Mouse (Mus musculus) midbrain, postnatal 0 days (tissue): ENCODE data around the gene B4galnt3. TPM values are rescaled to one million over a fixed set of nuclear protein-coding genes. Genes with fewer than 3 reads are reported as not detected.

Experiments
- ATAC-seq: fragments of 200-750 bp; cut with Nextera tagmentation; 2 replicates; pipeline ENCODE4 v1.8.0; 2017; ENCODE audit warnings: moderate number of reproducible peaks, mild to moderate bottlenecking, moderate TSS enrichment, moderate library complexity; ENCODE audit not compliant: low FRiP score
- DNase-seq: peaks from one replicate; pipeline ENCODE4 v3.0.0-alpha.2; 2015; ENCODE audit warnings: low spot score
- H3K27ac ChIP-seq: fragments of 300-500 bp; sonication (generic); 2 replicates; pipeline ENCODE4 v1.5.1; 2014; ENCODE audit warnings: low read depth, mild to moderate bottlenecking, low read length, mixed read lengths
- H3K27me3 ChIP-seq: fragments of 300-500 bp; sonication (generic); 2 replicates; pipeline ENCODE4 v1.6.1; 2014; ENCODE audit warnings: low read length, control low read depth, mixed read lengths; ENCODE audit not compliant: insufficient read depth
- H3K36me3 ChIP-seq: fragments of 300-500 bp; sonication (generic); 2 replicates; pipeline ENCODE4 v1.6.1; 2014; ENCODE audit warnings: low read length, control low read depth, mixed read lengths; ENCODE audit not compliant: insufficient read depth
- H3K4me1 ChIP-seq: fragments of 300-500 bp; sonication (generic); 2 replicates; pipeline ENCODE4 v1.6.1; 2014; ENCODE audit warnings: mild to moderate bottlenecking, control low read depth, antibody characterized with exemption, low read length, mixed read lengths; ENCODE audit not compliant: insufficient read depth
- H3K4me2 ChIP-seq: fragments of 300-500 bp; sonication (generic); 2 replicates; pipeline ENCODE4 v1.6.1; 2014; ENCODE audit warnings: low read depth, mild to moderate bottlenecking, low read length, mixed read lengths; ENCODE audit not compliant: poor library complexity, severe bottlenecking
- H3K4me3 ChIP-seq: fragments of 300-500 bp; sonication (generic); 2 replicates; pipeline ENCODE4 v1.5.1; 2014; ENCODE audit warnings: low read depth, mild to moderate bottlenecking, low read length, moderate library complexity
- H3K9ac ChIP-seq: fragments of 300-500 bp; sonication (generic); replicated peaks from 2 replicates; pipeline ENCODE4 v1.6.1; 2014; ENCODE audit warnings: mild to moderate bottlenecking, low read length, moderate library complexity, mixed read lengths; ENCODE audit not compliant: poor library complexity, severe bottlenecking
- H3K9me3 ChIP-seq: fragments of 300-500 bp; sonication (generic); 2 replicates; pipeline ENCODE4 v1.6.1; 2016; ENCODE audit warnings: low read length, control low read depth
- CTCF ChIP-seq: IDR thresholded peaks from 2 replicates; pipeline ENCODE4 v1.5.1; 2016; ENCODE audit warnings: antibody characterized with exemption, mild to moderate bottlenecking
- WGBS: fragments of 180-500 bp; shearing (Covaris S2); extraction: QIAGEN DNeasy Blood & Tissue Kit; methylation state at CpG from one replicate; pipeline ENCODE4 v1.1.7; 2014; 5-methylcytosine and 5-hydroxymethylcytosine counted together
- polyA plus RNA-seq: library from polyadenylated mRNA; unstranded; fragments of >200 nt; fragmentation: Nextera tagmentation; extraction: Ambion mirVana; gene quantifications from 2 replicates; pipeline ENCODE4 v1.2.1, GENCODE M21; 2015
- total RNA-seq: library from RNA; depleted of rRNA; stranded (reverse); fragments of >200 nt; gene quantifications from 2 replicates; pipeline ENCODE4 v1.2.3, GENCODE M21; 2014

B4galnt3 gene
- total and polyA plus RNA-seq, 2 experiments from 2014 or later = 0.16 to 0.82 TPM

DNA sequence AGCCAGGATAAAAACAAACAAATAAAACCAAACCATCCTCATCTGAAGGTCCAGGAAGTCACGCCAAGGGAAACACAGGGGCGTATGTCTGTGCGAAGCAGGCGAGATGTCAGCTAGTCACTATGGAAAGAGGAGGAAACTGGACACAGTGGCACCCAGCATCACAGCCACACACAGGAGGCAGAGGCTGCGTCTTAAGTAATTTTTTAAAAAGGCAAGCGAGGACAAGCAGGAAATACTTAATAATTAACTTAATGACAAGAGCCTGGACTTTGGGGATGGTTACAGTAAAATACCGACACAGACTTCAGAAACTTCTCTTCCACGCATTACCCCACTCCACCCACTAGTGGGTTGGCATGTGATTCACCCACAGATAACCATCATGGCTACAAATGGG is 51.8 kb downstream of the B4galnt3 start:
- Histone ChIP-seq H3K36me3 (no peaks in the 10 kb centered on the region), H3K4me3 (no peak overlapping the region), H3K9ac (no peak overlapping the region), H3K27ac (no peak overlapping the region), H3K4me2 (no peak overlapping the region), H3K9me3 (no peaks in the 10 kb centered on the region), H3K4me1 (no peaks in the 10 kb centered on the region), H3K27me3 (no peaks in the 10 kb centered on the region)
- 85% methylated on average over 8 of the region's 8 CpGs for WGBS
- TF ChIP-seq CTCF = no peak
- ATAC-seq = no peak
- no peak for DNase-seq

DNA sequence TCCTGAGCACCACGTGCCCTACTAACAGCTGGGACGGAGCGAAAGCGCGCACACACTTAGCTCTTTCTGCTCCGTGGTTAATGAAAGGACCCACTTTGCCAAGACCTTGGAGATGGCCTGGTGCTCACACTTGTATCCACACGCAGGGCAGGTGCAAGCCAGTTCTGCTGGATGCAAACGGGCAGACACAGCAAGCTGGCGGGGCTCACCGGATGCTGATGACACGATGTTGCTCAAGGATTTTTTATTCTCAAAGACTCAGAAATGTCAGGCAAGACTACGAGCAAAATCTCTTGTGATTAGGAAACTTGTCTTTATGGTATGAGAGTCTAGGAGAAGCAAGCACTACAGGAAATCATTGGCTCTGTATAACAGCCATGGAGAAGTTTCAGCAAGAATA is 52.9 kb downstream of the B4galnt3 start:
- no peak overlapping the region for H3K4me2 ChIP-seq
- no peak overlapping the region for H3K4me3 ChIP-seq
- no peak overlapping the region for H3K27ac ChIP-seq
- 90% methylated on average over 12 of the region's 12 CpGs for WGBS
- no peak for DNase-seq
- H3K4me1 ChIP-seq = no peaks in the 10 kb centered on the region
- H3K9ac ChIP-seq = no peak overlapping the region
- H3K27me3 ChIP-seq = no peaks in the 10 kb centered on the region
- no peaks in the 10 kb centered on the region for H3K9me3 ChIP-seq
- no peak for ATAC-seq
- H3K36me3 ChIP-seq = no peaks in the 10 kb centered on the region
- no peak for TF ChIP-seq CTCF

DNA sequence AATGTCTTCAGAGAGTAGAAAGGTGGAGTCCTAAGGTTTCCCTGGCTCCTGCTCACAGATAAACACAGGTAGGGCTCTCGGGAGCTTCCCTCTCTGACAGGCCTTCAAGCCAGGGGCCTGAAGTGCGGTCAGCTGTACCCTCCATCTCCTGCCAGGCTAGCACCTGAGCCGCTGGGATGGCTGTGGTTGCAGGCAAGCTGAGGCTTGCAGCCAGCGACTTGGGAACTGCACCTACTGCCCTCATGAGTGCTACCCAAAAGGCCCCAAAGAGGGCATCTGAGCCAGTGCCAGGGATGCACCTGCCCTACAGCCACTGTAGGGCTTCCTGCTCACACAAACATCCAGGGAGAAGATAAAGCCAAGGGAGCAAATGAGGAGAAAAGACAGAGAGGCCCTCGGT is 53.9 kb downstream of the B4galnt3 start:
- Histone ChIP-seq H3K9ac (no peak overlapping the region), H3K9me3 (no peaks in the 10 kb centered on the region), H3K27me3 (no peaks in the 10 kb centered on the region), H3K4me2 (no peak overlapping the region), H3K27ac (no peak overlapping the region), H3K36me3 (no peaks in the 10 kb centered on the region), H3K4me3 (no peak overlapping the region), H3K4me1 (no peaks in the 10 kb centered on the region)
- DNase-seq (no peak), ATAC-seq (no peak)
- no peak for TF ChIP-seq CTCF
- 88% methylated on average over 5 of the region's 5 CpGs for WGBS

DNA sequence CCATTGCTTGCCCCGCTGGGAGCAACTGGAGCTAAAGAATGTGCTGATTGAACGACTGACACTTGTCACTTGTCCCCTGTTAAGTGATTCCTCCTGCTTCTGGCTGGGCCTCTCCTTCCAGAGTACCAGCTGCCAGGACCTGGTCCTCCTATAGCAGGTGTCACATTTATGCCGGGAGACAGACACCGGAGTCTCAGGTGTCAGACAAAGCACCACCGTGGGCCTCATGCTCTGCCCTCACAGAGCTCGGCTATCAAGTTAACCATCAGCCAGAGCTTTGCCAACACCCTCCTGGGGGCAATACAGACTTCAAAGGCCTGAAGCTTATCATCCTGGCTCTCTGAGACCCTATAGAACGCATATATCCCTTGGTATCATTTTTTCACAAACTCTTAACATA is 58.5 kb downstream of the B4galnt3 start:
- Histone ChIP-seq H3K27me3 (no peaks in the 10 kb centered on the region), H3K4me2 (no peak overlapping the region), H3K9ac (no peak overlapping the region), H3K36me3 (no peaks in the 10 kb centered on the region), H3K4me1 (no peaks in the 10 kb centered on the region), H3K9me3 (no peaks in the 10 kb centered on the region), H3K4me3 (no peak overlapping the region), H3K27ac (no peak overlapping the region)
- DNase-seq = no peak
- ATAC-seq = no peak
- no peak for TF ChIP-seq CTCF
- WGBS = 70% methylated on average over 7 of the region's 7 CpGs

DNA sequence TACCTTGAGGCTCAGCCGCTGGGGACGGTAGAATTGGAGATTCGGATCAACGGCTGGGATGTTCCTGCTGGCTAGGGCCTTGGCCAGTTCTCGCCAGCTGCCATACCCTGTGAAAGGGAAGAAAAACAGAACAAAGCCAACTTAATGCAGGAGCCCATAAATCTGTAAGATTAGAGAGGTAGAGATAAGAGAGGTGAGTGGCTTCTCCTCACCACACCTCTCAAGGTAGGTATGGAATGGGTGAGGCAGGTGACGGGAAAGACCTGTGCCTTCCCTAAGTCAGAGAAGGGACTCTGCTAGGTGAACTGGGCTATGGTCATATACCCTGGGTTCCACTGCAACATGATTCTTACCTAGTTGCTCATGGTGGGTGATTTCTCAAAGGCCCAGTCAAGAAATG is 61.5 kb downstream of the B4galnt3 start:
- ATAC-seq = no peak

DNA sequence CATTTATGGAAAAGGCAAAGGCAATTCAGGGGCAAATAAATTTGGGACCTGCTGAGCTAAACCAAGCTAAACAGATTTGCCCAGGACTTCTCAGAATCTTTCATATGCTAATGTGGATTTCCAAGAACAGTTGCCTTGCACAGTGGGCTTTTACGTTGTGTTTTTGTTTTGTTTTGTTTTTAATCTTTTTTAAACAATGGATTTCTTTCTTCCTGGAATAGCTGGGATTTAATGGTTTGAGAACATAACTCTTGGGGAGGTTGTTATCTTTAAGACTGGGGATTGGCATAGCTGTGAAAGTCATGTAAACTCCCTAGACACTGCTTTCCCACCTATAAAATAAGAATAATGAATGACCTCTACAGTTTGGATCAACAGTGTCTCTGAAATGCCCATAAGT is 63.9 kb downstream of the B4galnt3 start:
- TF ChIP-seq CTCF = no peak
- Histone ChIP-seq H3K4me2 (no peak overlapping the region), H3K36me3 (no peaks in the 10 kb centered on the region), H3K27me3 (no peaks in the 10 kb centered on the region), H3K4me1 (no peaks in the 10 kb centered on the region), H3K4me3 (no peak overlapping the region), H3K9ac (no peak overlapping the region), H3K27ac (no peak overlapping the region), H3K9me3 (no peaks in the 10 kb centered on the region)
- ATAC-seq = no peak
- WGBS = 5% methylated on average over 1 of the region's 1 CpGs
- DNase-seq = no peak

More for the DNA sequence above, 61.5 kb downstream of the B4galnt3 start:
- DNase-seq = no peak
- Histone ChIP-seq H3K36me3 (no peaks in the 10 kb centered on the region), H3K4me2 (no peak overlapping the region), H3K27ac (no peak overlapping the region), H3K9ac (no peak overlapping the region), H3K4me3 (no peak overlapping the region), H3K27me3 (no peaks in the 10 kb centered on the region), H3K4me1 (no peaks in the 10 kb centered on the region), H3K9me3 (no peaks in the 10 kb centered on the region)
- WGBS = 100% methylated on average over 6 of the region's 6 CpGs
- TF ChIP-seq CTCF = no peak
